Mouse (Mus musculus): Measurements from ENCODE around the gene Faim2.

The Faim2 gene

DNA sequence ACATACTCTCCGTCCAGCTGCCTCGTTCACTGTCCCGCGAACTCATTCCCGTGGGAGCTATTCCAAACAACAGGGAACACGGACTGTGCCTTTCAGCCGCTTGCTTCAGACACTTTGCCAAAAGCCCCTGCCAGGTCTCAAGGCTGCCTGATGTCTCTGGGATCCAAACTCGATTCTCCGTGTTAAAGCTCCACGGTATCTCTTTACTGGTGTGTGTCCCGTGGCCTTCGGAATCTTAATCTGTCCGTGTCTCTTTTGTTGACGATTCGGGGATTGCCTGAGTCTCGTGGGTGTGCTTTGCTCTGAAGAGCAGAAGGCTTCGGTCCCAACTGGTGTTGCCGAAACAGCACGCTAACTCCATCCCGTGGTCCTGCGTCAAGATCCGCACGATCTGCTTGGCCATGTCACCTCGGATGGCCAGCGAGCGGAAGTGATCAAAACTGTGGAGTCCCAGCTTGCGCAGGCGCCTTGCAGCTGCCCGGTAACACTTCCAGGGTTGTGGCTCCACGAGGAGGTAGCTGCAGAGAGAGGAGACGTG, 57.7 kb downstream of the Faim2 start:
- peak; percentile 59; the same call in 1 of the 2 replicates for ATAC-seq (ENCODE audit: insufficient number of reproducible peaks, low FRiP score, low TSS enrichment)

DNA sequence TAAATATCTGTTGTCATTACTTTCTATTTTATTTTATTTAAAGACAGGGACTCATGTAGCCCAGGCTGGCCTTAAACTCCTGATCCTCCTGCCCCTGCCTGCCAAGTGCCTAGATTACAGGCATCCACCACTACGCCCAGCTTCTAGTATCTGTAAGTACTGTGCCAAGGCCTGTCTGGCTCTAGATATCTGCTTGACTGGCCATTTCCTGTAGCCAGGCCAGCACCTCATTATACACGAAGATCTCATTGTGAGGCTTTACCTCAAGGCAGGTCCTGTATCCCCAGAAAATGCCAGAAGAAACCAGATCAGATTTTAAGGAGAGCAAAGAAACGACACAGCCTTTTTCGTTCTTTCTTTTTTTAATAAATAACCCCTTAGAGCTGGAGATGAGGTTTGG, 58.2 kb downstream of the Faim2 start:
- ATAC-seq (ENCODE audit: insufficient number of reproducible peaks, low FRiP score, low TSS enrichment) = no peak

GRCm38 (mm10) chr15:99469067-99469466, 58.9 kb downstream of the Faim2 start:
- ATAC-seq (ENCODE audit: insufficient number of reproducible peaks, low FRiP score, low TSS enrichment) = no peak

GRCm38 (mm10) chr15:99463194-99463593, 64.8 kb downstream of the Faim2 start:
- ATAC-seq (ENCODE audit: insufficient number of reproducible peaks, low FRiP score, low TSS enrichment) = no peak

GRCm38 (mm10) chr15:99457606-99458401, 70.2 kb downstream of the Faim2 start, which contains the start of gene Nckap5l:
Gene Nckap5l (minus strand): TSS chr15:99457748.
- ATAC-seq (ENCODE audit: insufficient number of reproducible peaks, low FRiP score, low TSS enrichment) = peak; percentile 79

DNA sequence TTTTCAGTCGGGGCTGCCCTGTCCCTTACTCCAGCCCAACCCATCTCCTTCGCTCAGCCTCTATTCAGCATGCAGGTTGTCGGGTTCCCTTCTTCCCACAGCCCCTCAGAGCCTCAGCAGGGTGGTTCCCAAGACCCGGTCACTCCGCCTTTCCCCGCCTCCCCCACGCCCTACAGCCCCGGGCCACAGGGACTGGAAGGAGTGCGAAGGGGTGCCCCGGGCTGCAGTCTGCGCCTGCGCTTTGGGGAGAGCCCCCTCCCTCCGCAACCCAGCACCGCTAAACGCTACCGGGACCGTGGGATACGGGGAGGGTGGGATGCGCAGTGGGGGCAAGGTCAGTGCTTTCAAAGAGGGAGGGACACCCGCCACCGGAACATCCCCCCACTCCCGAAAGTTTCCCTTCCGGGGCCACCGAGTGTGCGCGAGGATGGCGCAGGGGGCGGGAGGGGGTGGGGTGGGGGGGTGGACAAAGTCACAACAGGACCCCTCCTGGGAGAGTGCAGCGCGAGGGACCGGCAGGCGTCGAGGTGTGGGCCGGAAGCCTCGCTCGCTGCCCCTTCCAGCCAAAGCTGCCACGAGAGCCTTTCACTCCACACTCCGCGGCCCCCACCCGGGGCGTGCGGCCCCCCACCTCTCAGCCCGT, 70.9 kb downstream of the Faim2 start:
- 0 out of 2 replicates have a peak, but pooled peaks have one; percentile 18 for ATAC-seq (ENCODE audit: insufficient number of reproducible peaks, low FRiP score, low TSS enrichment)

- no peak for ATAC-seq (ENCODE audit: insufficient number of reproducible peaks, low FRiP score, low TSS enrichment)
Observed at GRCm38 (mm10) chr15:99456338-99456962, 71.5 kb downstream of the Faim2 start.

DNA sequence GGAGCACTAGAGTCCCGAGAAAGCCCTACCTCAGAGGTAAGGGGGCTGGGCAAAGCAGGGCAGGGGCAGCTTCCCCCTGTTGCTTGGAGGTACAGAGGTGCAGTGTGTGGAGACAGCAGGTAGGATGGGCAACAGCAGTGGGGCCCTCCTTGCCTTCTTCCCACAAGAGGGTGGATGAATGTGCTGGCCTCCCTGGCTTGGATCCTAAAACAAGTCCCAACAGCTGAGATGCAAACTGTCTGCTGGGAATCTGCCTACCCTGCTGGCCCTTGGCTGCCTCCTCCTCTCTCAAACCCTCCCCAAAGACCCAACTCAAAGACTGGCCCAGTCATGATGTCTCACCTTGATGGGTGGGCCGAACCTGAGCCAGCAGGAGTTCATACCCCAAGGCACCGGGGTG, 72.5 kb downstream of the Faim2 start:
- ATAC-seq (ENCODE audit: insufficient number of reproducible peaks, low FRiP score, low TSS enrichment) = no peak

- ATAC-seq (ENCODE audit: insufficient number of reproducible peaks, low FRiP score, low TSS enrichment) = no peak
Observed at GRCm38 (mm10) chr15:99454585-99455279, 73.2 kb downstream of the Faim2 start.

DNA sequence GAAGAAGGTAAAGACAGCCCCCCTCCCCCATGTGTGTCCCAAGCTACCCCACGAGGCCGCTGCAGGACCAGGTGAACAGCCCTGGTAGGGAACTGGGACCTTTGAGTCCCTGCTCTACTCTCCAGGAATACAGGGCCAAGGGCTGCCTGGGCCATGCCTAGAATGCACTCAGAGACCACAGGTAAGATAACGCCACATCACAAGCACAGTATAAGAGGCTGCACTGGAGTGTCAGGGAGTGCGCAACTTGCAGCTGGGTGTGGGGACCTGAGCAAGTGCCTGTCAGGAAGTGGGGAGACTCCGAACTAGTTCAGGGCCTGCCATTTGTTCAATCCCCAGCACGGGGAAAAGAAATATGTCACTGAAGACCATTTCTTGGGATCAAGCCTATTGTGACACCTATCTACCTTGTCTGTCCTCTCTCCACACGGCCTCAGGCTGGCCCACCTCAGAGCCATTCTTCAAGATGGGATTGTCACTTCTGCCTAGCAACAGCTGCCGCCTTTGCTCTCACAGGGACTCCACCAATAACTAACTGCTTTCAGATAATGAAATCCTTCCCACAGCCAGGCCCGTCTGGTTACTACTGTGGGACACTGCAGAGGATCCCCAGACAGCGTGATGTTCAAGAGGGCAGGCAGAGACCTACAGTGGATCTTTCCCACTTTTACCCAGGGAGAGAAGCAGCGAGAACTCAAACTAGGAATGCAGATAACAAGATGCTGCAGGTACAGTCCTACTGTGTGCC, 74.6 kb downstream of the Faim2 start:
- ATAC-seq (ENCODE audit: insufficient number of reproducible peaks, low FRiP score, low TSS enrichment) = no peak

DNA sequence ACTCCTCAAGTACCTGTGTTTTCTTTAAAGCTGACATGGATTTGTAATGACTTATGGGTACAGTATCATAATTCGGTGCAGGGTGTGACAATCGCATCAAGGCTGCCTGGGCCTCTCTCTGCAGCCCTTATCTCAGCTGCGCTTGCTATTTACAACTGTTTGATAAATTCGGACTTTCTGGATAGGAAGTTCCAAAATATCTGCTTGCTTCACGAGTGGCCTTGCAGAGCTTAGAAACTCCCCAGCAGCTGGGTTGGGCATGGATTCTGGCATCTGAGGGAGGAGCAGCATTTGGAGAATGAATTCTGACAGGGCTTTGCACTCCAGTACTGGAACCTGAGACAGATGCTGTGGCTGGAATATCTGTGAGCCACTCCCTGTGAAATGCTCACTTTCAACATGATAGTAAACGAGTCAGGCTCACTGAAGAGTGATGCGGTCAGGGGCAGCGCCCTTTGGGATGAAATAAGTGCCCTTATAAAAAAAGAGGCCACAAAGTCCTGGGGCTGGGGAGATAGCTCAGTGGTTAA, 78.1 kb downstream of the Faim2 start:
- no peak for ATAC-seq (ENCODE audit: insufficient number of reproducible peaks, low FRiP score, low TSS enrichment)

DNA sequence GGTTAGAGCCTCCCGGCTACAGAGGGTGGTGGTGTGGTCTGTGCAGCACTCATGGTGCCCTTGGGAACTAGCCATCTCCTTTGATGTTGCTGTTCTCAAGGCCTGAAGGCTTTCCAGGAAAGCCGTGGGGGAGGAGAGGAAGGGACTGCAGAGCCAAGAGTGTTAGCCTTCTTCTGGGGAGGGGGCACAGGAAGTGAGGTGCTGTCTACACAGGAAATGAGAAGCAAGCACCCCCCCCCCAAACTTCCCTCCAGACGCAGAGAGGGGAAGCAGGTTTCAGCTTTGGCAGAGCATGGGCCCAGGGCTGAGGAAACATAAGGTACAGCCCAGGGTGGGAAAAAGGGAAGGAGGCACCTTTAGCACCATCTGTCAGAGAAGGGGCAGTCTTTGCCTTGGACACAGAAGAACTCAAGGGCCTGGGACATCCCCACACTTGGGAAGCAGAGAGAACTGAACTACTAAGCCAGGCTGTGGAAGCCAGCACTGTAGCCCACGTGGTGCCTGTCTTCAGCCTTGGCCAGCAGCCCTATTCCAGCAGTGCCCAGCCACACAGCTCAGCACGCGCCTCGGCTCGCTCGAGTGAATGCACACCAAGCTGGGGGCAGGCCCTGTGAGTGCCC, 78.7 kb downstream of the Faim2 start:
- peak; percentile 78 for ATAC-seq (ENCODE audit: insufficient number of reproducible peaks, low FRiP score, low TSS enrichment)
